In the genomic region with DNA sequence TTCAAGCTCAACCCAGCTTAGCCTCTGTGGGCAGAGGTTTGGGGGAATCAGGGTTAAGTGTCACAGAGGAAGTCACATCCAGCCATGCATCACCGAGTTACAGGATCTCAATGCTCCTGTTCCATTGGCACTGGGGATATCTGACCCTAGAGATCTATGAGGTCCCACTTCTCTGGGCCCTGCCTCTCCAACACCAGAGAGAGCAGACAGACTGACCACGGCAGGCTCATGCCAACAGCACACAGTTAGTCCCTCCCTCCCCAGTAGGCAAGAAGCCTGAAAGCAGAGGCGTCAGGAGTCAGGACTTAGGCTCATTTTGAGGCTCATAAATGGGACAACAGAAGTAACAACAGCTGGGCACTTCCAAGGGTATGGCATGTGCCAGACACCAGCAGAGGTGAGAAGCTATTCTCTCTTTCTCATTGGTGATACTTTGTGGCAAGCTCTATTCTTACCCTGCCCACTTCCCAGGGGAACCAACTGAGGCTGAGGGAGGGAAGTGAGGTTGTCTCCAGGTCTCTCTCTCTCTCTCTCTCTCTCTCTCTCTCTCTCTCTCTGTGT, we compare ENCODE assay signal across 9 mouse cellular contexts. TPM values are rescaled to one million over a fixed set of nuclear protein-coding genes. Genes with fewer than 3 reads are reported as not detected.
A peak's percentile ranks its signal among the peaks of the same experiment; 100 is the strongest.
DNase-seq lines count a peak whose midpoint lies in the region; ATAC-seq and TF ChIP-seq lines count a peak whose summit lies in the region.
"Had no signal": no experiment of that assay in that cellular context is flagged by ENCODE, and none has a peak within 500 bp of the region (broad histone marks: within the 10 kb centered on the region; RNA-seq: fewer than 3 reads in every experiment).

No protein-coding gene starts in this region.

- H3K4me1 ChIP-seq in kidney, postnatal 0 days (replicated peaks; ENCODE audit: insufficient read depth, low read length) = peaks cover 46% of the 10 kb centered on the region
- H3K4me1 ChIP-seq in embryonic facial prominence, embryonic 10.5 days = peaks cover 93% of the 10 kb centered on the region
- peaks cover 93% of the 10 kb centered on the region for H3K4me1 ChIP-seq in hindbrain, embryonic 13.5 days (replicated peaks)
- H3K4me1 ChIP-seq in midbrain, postnatal 0 days (ENCODE audit: insufficient read depth, low read length) = peaks cover 43% of the 10 kb centered on the region

- no peak overlapping the region for H3K4me2 ChIP-seq in kidney, postnatal 0 days (ENCODE audit: low read length)
- H3K4me2 ChIP-seq in hindbrain, embryonic 13.5 days = peak overlapping the region; percentile 20; the same call in 1 of the 2 replicates
- no peak overlapping the region for H3K4me2 ChIP-seq in midbrain, postnatal 0 days (ENCODE audit: low read depth, low read length, poor library complexity, severe bottlenecking)

- no peak overlapping the region for H3K9ac ChIP-seq in kidney, postnatal 0 days (ENCODE audit: low read depth, low read length)
- H3K9ac ChIP-seq in hindbrain, embryonic 13.5 days = peak overlapping the region; percentile 60; the same call in 1 of the 2 replicates
- peak overlapping the region; percentile 33 for H3K9ac ChIP-seq in midbrain, postnatal 0 days (replicated peaks; ENCODE audit: low read length, poor library complexity, severe bottlenecking)

- TF ChIP-seq CTCF in kidney, postnatal 0 days (IDR thresholded peaks at IDR 0.05; ENCODE audit: low read depth) = no peak
- no peak for TF ChIP-seq CTCF in midbrain, postnatal 0 days (IDR thresholded peaks at IDR 0.05)

- H3K9me3 ChIP-seq in kidney, postnatal 0 days (replicated peaks; ENCODE audit: low read length) = no peaks in the 10 kb centered on the region
- no peaks in the 10 kb centered on the region for H3K9me3 ChIP-seq in embryonic facial prominence, embryonic 10.5 days
- H3K9me3 ChIP-seq in hindbrain, embryonic 13.5 days = no peaks in the 10 kb centered on the region
- H3K9me3 ChIP-seq in midbrain, postnatal 0 days (ENCODE audit: low read length) = no peaks in the 10 kb centered on the region

- DNase-seq in kidney, postnatal 0 days (ENCODE audit: low spot score) = no peak
- DNase-seq in kidney, adult 8-10 months = no peak
- DNase-seq in embryonic facial prominence, embryonic 10.5 days (ENCODE audit: low spot score) = no peak
- peak; percentile 35 for DNase-seq in midbrain, postnatal 0 days (ENCODE audit: low spot score)
- no peak for DNase-seq in urinary bladder, postnatal 25 days (ENCODE audit: low spot score)
- DNase-seq in spleen, postnatal 36 days (ENCODE audit: low spot score in 2 of 2) = no peak
- no peak for DNase-seq in spleen, postnatal 14 days (ENCODE audit: low spot score in 2 of 2)

- H3K27ac ChIP-seq in kidney, postnatal 0 days = peak overlapping the region; percentile 68
- H3K27ac ChIP-seq in embryonic facial prominence, embryonic 10.5 days (replicated peaks) = peak overlapping the region; percentile 15
- peak overlapping the region; percentile 78 for H3K27ac ChIP-seq in hindbrain, embryonic 13.5 days
- peak overlapping the region; percentile 69 for H3K27ac ChIP-seq in midbrain, postnatal 0 days (ENCODE audit: low read depth, low read length)

- no peak for ATAC-seq in kidney, postnatal 0 days (replicated peaks; ENCODE audit: low FRiP score, low read depth)
- ATAC-seq in hindbrain, embryonic 13.5 days (ENCODE audit: low FRiP score) = no peak
- no peak for ATAC-seq in midbrain, postnatal 0 days (ENCODE audit: low FRiP score)

- WGBS in kidney, postnatal 0 days = 17% methylated on average over 3 of the region's 3 CpGs
- 60% methylated on average over 3 of the region's 3 CpGs for WGBS in embryonic facial prominence, embryonic 10.5 days
- 53% methylated on average over 3 of the region's 3 CpGs for WGBS in hindbrain, embryonic 13.5 days
- 43% methylated on average over 3 of the region's 3 CpGs for WGBS in midbrain, postnatal 0 days

- no peak overlapping the region for H3K4me3 ChIP-seq in kidney, postnatal 0 days (replicated peaks; ENCODE audit: low read depth, low read length)
- H3K4me3 ChIP-seq in embryonic facial prominence, embryonic 10.5 days = no peak overlapping the region
- H3K4me3 ChIP-seq in hindbrain, embryonic 13.5 days = no peak overlapping the region
- no peak overlapping the region for H3K4me3 ChIP-seq in midbrain, postnatal 0 days (ENCODE audit: low read depth, low read length)

- H3K27me3 ChIP-seq in kidney, postnatal 0 days (ENCODE audit: insufficient read depth, low read length) = no peaks in the 10 kb centered on the region
- no peaks in the 10 kb centered on the region for H3K27me3 ChIP-seq in embryonic facial prominence, embryonic 10.5 days (replicated peaks; ENCODE audit: low read depth, poor library complexity, severe bottlenecking)
- no peaks in the 10 kb centered on the region for H3K27me3 ChIP-seq in hindbrain, embryonic 13.5 days
- no peaks in the 10 kb centered on the region for H3K27me3 ChIP-seq in midbrain, postnatal 0 days (ENCODE audit: insufficient read depth, low read length)

- H3K36me3 ChIP-seq in kidney, postnatal 0 days (ENCODE audit: insufficient read depth, low read length) = no peaks in the 10 kb centered on the region
- peaks cover 85% of the 10 kb centered on the region for H3K36me3 ChIP-seq in embryonic facial prominence, embryonic 10.5 days (replicated peaks)
- peaks cover 14% of the 10 kb centered on the region for H3K36me3 ChIP-seq in hindbrain, embryonic 13.5 days
- H3K36me3 ChIP-seq in midbrain, postnatal 0 days (ENCODE audit: insufficient read depth, low read length) = peaks cover 6% of the 10 kb centered on the region; the same call in 1 of the 2 replicates

RNA-seq across cellular contexts. Expression of a gene that starts 9.2 kb away (rescaled TPM):
- 1.3 and 1.8 TPM in 2 replicates for polyA plus RNA-seq in kidney, postnatal 0 days (2015; fragmentation: Nextera tagmentation; extraction: Ambion mirVana)
- polyA plus RNA-seq in embryonic facial prominence, embryonic 10.5 days (2016; fragmentation: Nextera tagmentation; extraction: Ambion mirVana) = 4.5 and 4.7 TPM in 2 replicates
- 6.2 and 6.4 TPM in 2 replicates for polyA plus RNA-seq in hindbrain, embryonic 13.5 days (2015; fragmentation: Nextera tagmentation; extraction: Ambion mirVana)
- 122 and 132 TPM in 2 replicates for total RNA-seq in midbrain, postnatal 0 days (2014; rRNA removed)
- 2.8 and 3.9 TPM in 2 replicates for polyA plus RNA-seq in midbrain, postnatal 0 days (2015; fragmentation: Nextera tagmentation; extraction: Ambion mirVana)

RNA-seq across cellular contexts. Expression of a gene that starts 17.0 kb away (rescaled TPM):
- polyA plus RNA-seq in kidney, postnatal 0 days (2015; fragmentation: Nextera tagmentation; extraction: Ambion mirVana) = 2.2 and 2.5 TPM in 2 replicates
- not detected in 2 replicates for polyA plus RNA-seq in embryonic facial prominence, embryonic 10.5 days (2016; fragmentation: Nextera tagmentation; extraction: Ambion mirVana)
- polyA plus RNA-seq in hindbrain, embryonic 13.5 days (2015; fragmentation: Nextera tagmentation; extraction: Ambion mirVana) = not detected in 2 replicates
- not detected in 2 replicates for total RNA-seq in midbrain, postnatal 0 days (2014; rRNA removed)
- polyA plus RNA-seq in midbrain, postnatal 0 days (2015; fragmentation: Nextera tagmentation; extraction: Ambion mirVana) = not detected in 2 replicates
- total RNA-seq: heart, adult 18-20 months had no signal

Comparison
In these comparisons a context has a peak if more than half of its experiments do, and no peak if none do; other contexts are left out.
1. H3K27ac ChIP-seq: peak in every context shown above with its lines; median percentile 78 in hindbrain, embryonic 13.5 days; 69 in midbrain, postnatal 0 days; 68 in kidney, postnatal 0 days; 15 in embryonic facial prominence, embryonic 10.5 days.